8 mouse cellular contexts compared by ENCODE assay signal in the genomic region with DNA sequence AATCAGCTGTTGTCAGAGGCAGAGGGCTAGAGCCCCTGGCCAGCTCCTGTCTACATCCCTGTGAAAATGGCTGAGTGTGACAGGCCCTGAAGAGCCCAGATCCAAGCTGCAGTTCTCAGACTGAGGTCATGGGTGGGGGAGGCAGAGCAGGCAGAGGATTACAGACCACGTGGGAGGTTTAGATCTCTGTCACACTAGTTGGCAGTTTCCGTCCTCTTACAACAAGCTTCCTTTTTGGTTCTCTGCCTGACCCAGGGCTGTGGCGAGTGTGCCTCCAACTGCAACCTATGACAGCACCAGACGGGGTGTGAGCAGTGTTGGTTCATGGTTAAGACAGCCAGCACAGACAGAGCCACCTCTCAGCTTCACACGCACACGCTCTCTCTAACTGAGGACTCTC. TPM values are rescaled to one million over a fixed set of nuclear protein-coding genes. Genes with fewer than 3 reads are reported as not detected.
DNase-seq lines count a peak whose midpoint lies in the region; ATAC-seq lines count a peak whose summit lies in the region.

No protein-coding gene starts in this region.

- H3K9ac ChIP-seq in hindbrain, embryonic 11.5 days (ENCODE audit: low read depth, low read length): no peak overlapping the region
- 0 out of 2 replicates have a peak overlapping the region, but pooled peaks have one; percentile 2 for H3K9ac ChIP-seq in heart, embryonic 12.5 days
- H3K9ac ChIP-seq in limb, embryonic 15.5 days: no peak overlapping the region
- H3K9ac ChIP-seq in midbrain, embryonic 13.5 days (replicated peaks): no peak overlapping the region

- H3K4me3 ChIP-seq in hindbrain, embryonic 10.5 days: no peak overlapping the region
- H3K4me3 ChIP-seq in hindbrain, embryonic 11.5 days (ENCODE audit: low read depth, low read length): no peak overlapping the region
- no peak overlapping the region for H3K4me3 ChIP-seq in heart, embryonic 12.5 days
- H3K4me3 ChIP-seq in limb, embryonic 15.5 days: no peak overlapping the region
- no peak overlapping the region for H3K4me3 ChIP-seq in midbrain, embryonic 13.5 days (replicated peaks)

- H3K9me3 ChIP-seq in hindbrain, embryonic 10.5 days: no peaks in the 10 kb centered on the region
- no peaks in the 10 kb centered on the region for H3K9me3 ChIP-seq in hindbrain, embryonic 11.5 days (ENCODE audit: control insufficient read depth, low read length)
- no peaks in the 10 kb centered on the region for H3K9me3 ChIP-seq in heart, embryonic 12.5 days (replicated peaks)
- no peaks in the 10 kb centered on the region for H3K9me3 ChIP-seq in limb, embryonic 15.5 days
- H3K9me3 ChIP-seq in midbrain, embryonic 13.5 days: no peaks in the 10 kb centered on the region

- no peak overlapping the region for H3K4me2 ChIP-seq in hindbrain, embryonic 11.5 days (replicated peaks; ENCODE audit: low read depth, low read length)
- H3K4me2 ChIP-seq in heart, embryonic 12.5 days: no peak overlapping the region
- H3K4me2 ChIP-seq in limb, embryonic 15.5 days: no peak overlapping the region
- H3K4me2 ChIP-seq in midbrain, embryonic 13.5 days (replicated peaks): no peak overlapping the region

- peak overlapping the region; percentile 60; the same call in 1 of the 2 replicates for H3K27ac ChIP-seq in hindbrain, embryonic 10.5 days
- no peak overlapping the region for H3K27ac ChIP-seq in hindbrain, embryonic 11.5 days (ENCODE audit: low read depth, low read length)
- peak overlapping the region; percentile 8; the same call in 1 of the 2 replicates for H3K27ac ChIP-seq in heart, embryonic 12.5 days (ENCODE audit: poor library complexity, severe bottlenecking)
- peak overlapping the region; percentile 63 for H3K27ac ChIP-seq in limb, embryonic 15.5 days
- no peak overlapping the region for H3K27ac ChIP-seq in midbrain, embryonic 13.5 days

- ATAC-seq in hindbrain, embryonic 11.5 days (ENCODE audit: low FRiP score): no peak
- ATAC-seq in heart, embryonic 12.5 days (ENCODE audit: insufficient number of reproducible peaks, low FRiP score): peak; percentile 70; the same call in 1 of the 2 replicates
- no peak for ATAC-seq in limb, embryonic 15.5 days (ENCODE audit: insufficient number of reproducible peaks, low FRiP score, low TSS enrichment, low read depth)
- ATAC-seq in midbrain, embryonic 13.5 days: peak; percentile 71

- peaks cover 16% of the 10 kb centered on the region for H3K4me1 ChIP-seq in hindbrain, embryonic 10.5 days (replicated peaks)
- no peaks in the 10 kb centered on the region for H3K4me1 ChIP-seq in hindbrain, embryonic 11.5 days (replicated peaks; ENCODE audit: control insufficient read depth, insufficient read depth, low read length)
- peaks cover 18% of the 10 kb centered on the region for H3K4me1 ChIP-seq in heart, embryonic 12.5 days (replicated peaks)
- peaks cover 9% of the 10 kb centered on the region; the same call in 1 of the 2 replicates for H3K4me1 ChIP-seq in limb, embryonic 15.5 days
- peaks cover 13% of the 10 kb centered on the region for H3K4me1 ChIP-seq in midbrain, embryonic 13.5 days (replicated peaks)

- no peaks in the 10 kb centered on the region for H3K36me3 ChIP-seq in hindbrain, embryonic 10.5 days
- H3K36me3 ChIP-seq in hindbrain, embryonic 11.5 days (ENCODE audit: control insufficient read depth, insufficient read depth, low read length): no peaks in the 10 kb centered on the region
- no peaks in the 10 kb centered on the region for H3K36me3 ChIP-seq in heart, embryonic 12.5 days
- H3K36me3 ChIP-seq in limb, embryonic 15.5 days: no peaks in the 10 kb centered on the region
- H3K36me3 ChIP-seq in midbrain, embryonic 13.5 days: no peaks in the 10 kb centered on the region

- WGBS in hindbrain, embryonic 10.5 days: 72% methylated on average over 6 of the region's 6 CpGs
- 68% methylated on average over 6 of the region's 6 CpGs for WGBS in hindbrain, embryonic 11.5 days
- WGBS in heart, embryonic 12.5 days: 33% methylated on average over 6 of the region's 6 CpGs
- 48% methylated on average over 6 of the region's 6 CpGs for WGBS in limb, embryonic 15.5 days
- WGBS in midbrain, embryonic 13.5 days: 49% methylated on average over 6 of the region's 6 CpGs

- no peaks in the 10 kb centered on the region for H3K27me3 ChIP-seq in hindbrain, embryonic 10.5 days (ENCODE audit: insufficient read depth, poor library complexity, severe bottlenecking)
- H3K27me3 ChIP-seq in hindbrain, embryonic 11.5 days (ENCODE audit: control insufficient read depth, insufficient read depth, low read length): no peaks in the 10 kb centered on the region
- H3K27me3 ChIP-seq in heart, embryonic 12.5 days (replicated peaks): no peaks in the 10 kb centered on the region
- H3K27me3 ChIP-seq in limb, embryonic 15.5 days: no peaks in the 10 kb centered on the region
- no peaks in the 10 kb centered on the region for H3K27me3 ChIP-seq in midbrain, embryonic 13.5 days

- no peak for DNase-seq in hindbrain, embryonic 10.5 days (ENCODE audit: low spot score)
- no peak for DNase-seq in hindbrain, embryonic 11.5 days (ENCODE audit: low spot score)
- DNase-seq in c-Kit-positive CD71-negative TER-119-negative erythroid progenitor cells, embryonic 14.5 days (ENCODE audit: low read depth): peak; percentile 50
- DNase-seq in thymus, postnatal 10 days (ENCODE audit: low spot score in 2 of 2): peak; percentile 61 to 62
- no peak for DNase-seq in frontal cortex, adult 2 months (ENCODE audit: extremely low spot score in 1 of 2, low spot score in 1 of 2)

RNA-seq across cellular contexts. Expression of gene A630001G21Rik, which starts 26.9 kb away (rescaled TPM):
- polyA plus RNA-seq in hindbrain, embryonic 10.5 days (2016; fragmentation: Nextera tagmentation; extraction: Ambion mirVana): 1.3 and 1.4 TPM in 2 replicates
- polyA plus RNA-seq in hindbrain, embryonic 11.5 days (2014; fragmentation: Nextera tagmentation; extraction: Ambion mirVana): 1.4 and 2.3 TPM in 2 replicates
- polyA plus RNA-seq in heart, embryonic 12.5 days (2016; fragmentation: Nextera tagmentation; extraction: Ambion mirVana): 1.3 and 1.4 TPM in 2 replicates
- polyA plus RNA-seq in limb, embryonic 15.5 days (2015; fragmentation: Nextera tagmentation; extraction: Ambion mirVana): 1.0 and 2.1 TPM in 2 replicates
- polyA plus RNA-seq in midbrain, embryonic 13.5 days (2015; fragmentation: Nextera tagmentation; extraction: Ambion mirVana): 0.59 and 0.90 TPM in 2 replicates
- polyA plus RNA-seq in frontal cortex, adult 2 months (2012; rRNA removed): 1.2 and 1.3 TPM in 2 replicates

RNA-seq across cellular contexts. Expression of gene Cab39, which starts 41.7 kb away (rescaled TPM):
- polyA plus RNA-seq in hindbrain, embryonic 10.5 days (2016; fragmentation: Nextera tagmentation; extraction: Ambion mirVana): 41.7 and 43.1 TPM in 2 replicates
- polyA plus RNA-seq in hindbrain, embryonic 11.5 days (2014; fragmentation: Nextera tagmentation; extraction: Ambion mirVana): 72.7 and 77.1 TPM in 2 replicates
- polyA plus RNA-seq in heart, embryonic 12.5 days (2016; fragmentation: Nextera tagmentation; extraction: Ambion mirVana): 39.8 and 41.2 TPM in 2 replicates
- polyA plus RNA-seq in limb, embryonic 15.5 days (2015; fragmentation: Nextera tagmentation; extraction: Ambion mirVana): 20.5 and 26.9 TPM in 2 replicates
- 52.1 and 54.9 TPM in 2 replicates for polyA plus RNA-seq in midbrain, embryonic 13.5 days (2015; fragmentation: Nextera tagmentation; extraction: Ambion mirVana)
- polyA plus RNA-seq in frontal cortex, adult 2 months (2012; rRNA removed): 108 and 115 TPM in 2 replicates

Comparison
In these comparisons a context has a peak if more than half of its experiments do, and no peak if none do; other contexts are left out.
1. H3K27ac ChIP-seq: peak in hindbrain, embryonic 10.5 days (single experiment), heart, embryonic 12.5 days (single experiment) and limb, embryonic 15.5 days (single experiment); none in hindbrain, embryonic 11.5 days (single experiment) and midbrain, embryonic 13.5 days (single experiment).
2. DNase-seq: peak in c-Kit-positive CD71-negative TER-119-negative erythroid progenitor cells, embryonic 14.5 days (single experiment) and thymus, postnatal 10 days (2 of 2); none in hindbrain, embryonic 10.5 days (single experiment), hindbrain, embryonic 11.5 days (single experiment) and frontal cortex, adult 2 months (0 of 2).
3. ATAC-seq: peak in heart, embryonic 12.5 days (single experiment) and midbrain, embryonic 13.5 days (single experiment); none in hindbrain, embryonic 11.5 days (single experiment) and limb, embryonic 15.5 days (single experiment).